Mouse (Mus musculus): Measurements from ENCODE around the gene Cacna1s.

Cacna1s gene

DNA sequence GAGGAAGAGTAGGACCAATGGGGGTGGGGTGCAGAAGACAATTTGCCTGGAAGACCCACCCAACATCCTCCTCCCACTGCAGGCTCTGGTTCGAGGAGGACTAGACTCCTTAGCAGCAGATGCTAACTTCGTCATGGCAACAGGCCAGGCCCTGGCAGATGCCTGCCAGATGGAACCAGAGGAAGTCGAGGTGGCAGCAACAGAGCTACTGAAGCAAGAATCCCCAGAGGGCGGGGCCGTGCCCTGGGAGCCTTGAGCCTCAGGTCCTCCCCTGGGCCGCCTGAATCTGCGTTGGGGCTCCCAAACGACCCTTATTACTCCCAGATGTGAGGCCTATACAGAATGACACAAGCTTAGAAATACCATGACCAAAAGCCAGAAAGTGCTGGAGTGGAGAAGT, 66.3 kb downstream of the Cacna1s start:
- DNase-seq (ENCODE audit: low read depth, low spot score) = no peak

DNA sequence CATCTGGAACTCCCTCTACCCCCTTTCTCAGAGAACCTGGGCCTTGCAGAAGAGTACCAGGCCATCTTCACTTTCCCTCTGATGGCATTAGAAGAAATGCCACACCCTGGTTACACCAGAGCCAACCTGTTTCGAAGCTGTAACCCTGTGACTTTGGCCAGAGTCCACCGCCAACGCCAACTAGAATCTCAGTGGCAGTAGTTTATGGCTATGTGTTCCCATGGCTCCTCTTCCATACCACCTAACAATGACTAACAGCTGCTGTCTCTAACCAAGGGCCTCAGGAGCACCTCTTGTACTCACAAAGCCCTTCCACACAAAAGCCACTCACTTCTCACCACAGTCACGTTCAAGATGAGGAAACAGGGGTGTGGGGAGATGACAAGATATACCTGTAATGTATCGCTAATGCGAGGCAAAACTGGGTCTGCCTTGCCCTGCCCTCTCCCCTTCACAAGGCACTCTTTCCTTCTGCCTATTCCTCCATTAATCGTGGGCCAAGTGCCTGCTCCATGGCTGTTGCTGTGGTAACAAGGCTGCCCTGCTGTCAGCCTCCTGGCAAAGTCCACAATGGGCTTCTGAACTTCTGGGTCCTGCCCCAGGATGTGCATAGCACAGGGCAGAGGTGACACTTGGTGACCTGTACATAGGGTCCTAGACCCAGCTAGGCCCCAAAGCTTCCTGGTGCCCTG, 67.2 kb downstream of the Cacna1s start:
- DNase-seq (ENCODE audit: low read depth, low spot score) = no peak

DNA sequence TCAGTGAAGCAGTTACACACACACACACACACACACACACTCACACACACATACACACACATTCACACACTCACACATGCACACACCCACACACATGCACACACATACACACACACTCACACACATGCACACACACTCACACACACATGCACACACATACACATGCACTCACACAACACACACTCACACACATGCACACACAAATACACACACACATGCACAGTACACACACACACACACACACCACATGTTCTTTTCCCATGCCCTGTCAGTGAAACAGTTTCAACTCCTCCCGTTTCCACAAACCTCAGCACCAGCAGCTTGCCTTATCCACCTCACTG, 67.7 kb downstream of the Cacna1s start:
- DNase-seq (ENCODE audit: low read depth, low spot score) = no peak

DNA sequence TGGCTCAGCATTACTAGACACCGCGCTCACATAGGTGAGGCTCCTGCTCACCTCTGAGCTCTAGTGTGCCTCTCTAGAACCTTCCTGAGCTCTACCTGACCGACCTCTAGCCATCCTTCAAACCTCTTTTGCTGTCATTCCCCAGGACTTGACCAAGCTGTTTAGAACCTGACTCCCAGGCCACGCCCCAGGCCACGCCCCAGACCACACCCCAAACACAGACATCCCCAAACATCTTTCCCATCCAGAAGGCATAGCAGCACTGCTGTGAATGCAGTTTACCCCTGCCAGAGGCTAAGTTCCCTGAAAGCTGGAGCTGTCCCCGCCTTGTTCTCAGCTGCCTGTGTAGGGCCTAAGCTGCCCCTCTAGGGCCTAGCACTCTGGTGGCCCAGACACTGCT, 68.2 kb downstream of the Cacna1s start:
- peak; percentile 39 for DNase-seq (ENCODE audit: low read depth, low spot score)

DNA sequence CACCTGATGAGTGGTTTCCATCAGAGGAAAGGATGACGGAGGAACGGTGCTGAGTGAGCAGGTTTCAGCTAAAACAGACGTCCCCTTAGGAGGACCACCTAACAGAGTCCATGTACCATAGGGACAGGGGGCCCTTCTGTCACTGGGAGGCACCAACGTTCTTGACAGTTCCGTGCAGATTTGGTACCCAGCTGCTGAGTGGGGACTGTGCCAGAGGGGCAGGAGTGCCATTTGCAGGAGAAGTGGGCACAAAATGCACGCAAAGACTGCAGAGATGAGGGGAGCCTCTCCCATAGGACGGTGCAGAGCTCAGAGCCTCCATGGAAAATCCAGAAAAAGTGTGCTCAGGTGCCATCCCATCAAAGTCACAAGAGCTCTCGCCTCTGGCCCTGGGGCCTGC, 69.5 kb downstream of the Cacna1s start:
- DNase-seq (ENCODE audit: low read depth, low spot score) = no peak

DNA sequence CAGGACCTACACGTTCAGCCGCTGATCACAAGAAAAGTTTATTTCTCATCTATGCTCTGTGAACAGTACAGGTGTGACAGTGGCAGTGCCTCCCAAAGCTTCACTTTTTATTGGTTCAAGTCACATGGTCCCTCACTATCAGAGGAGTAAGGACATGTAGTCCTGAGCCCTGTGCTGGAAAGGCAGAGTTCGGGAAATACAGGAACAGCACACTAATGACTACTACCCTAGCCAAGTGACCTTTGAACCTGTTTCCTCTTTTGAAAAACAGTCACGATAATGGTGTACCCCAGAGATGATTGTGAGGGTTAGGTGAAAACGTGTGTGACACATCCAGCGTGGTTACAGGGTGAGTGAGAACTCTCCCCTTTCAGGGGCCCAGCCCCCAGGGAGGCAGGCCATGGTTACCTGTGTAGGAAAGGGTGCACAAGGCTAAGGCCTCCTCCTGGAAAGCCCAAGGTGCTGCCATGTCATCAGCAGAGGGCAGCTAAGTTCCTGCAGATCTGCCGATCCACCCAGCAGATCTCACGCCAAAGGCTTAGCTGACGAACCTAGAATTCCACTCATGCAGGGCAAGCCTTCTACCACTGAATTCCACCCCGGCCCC, 73.7 kb downstream of the Cacna1s start:
- no peak for DNase-seq (ENCODE audit: low read depth, low spot score)

DNA sequence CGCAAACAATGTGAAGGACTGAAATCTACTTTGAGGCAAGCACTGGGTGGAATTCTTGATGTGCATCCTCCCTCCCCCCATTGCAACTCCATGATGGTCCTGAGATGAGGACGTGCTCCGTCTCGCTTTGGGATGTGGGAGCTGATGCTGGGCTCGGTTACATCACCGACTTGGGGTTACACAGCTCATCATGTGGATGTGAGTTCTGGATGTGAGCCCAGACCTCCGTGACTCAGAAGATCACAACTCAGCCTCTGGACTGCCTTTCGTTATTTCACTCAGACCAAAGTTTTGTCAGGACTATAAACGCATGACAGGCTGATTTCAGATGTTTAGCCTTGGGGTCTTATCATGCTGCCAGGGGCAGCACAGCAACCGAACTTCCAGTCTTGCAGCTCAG, 74.3 kb downstream of the Cacna1s start:
- DNase-seq (ENCODE audit: low read depth, low spot score) = no peak

DNA sequence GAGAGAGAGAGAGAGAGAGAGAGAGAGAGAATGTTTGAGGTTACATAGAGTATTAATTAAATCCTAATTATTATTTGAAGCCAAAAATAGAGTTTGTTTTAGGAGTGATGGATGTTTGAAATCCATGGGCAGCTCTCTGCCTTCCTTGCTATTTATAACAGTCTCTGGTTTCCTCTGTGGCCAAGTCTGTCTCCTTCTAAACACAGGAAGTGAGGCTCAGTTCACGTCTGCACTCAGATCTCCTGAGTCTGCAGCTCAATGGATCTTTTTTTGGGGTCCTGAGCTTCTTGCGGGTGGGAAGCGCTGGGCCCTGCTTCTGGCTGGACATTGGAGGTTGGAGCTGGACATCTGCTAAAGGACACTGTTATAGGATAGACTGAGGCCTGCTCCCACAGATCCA, 75.3 kb downstream of the Cacna1s start:
- DNase-seq (ENCODE audit: low read depth, low spot score) = no peak

DNA sequence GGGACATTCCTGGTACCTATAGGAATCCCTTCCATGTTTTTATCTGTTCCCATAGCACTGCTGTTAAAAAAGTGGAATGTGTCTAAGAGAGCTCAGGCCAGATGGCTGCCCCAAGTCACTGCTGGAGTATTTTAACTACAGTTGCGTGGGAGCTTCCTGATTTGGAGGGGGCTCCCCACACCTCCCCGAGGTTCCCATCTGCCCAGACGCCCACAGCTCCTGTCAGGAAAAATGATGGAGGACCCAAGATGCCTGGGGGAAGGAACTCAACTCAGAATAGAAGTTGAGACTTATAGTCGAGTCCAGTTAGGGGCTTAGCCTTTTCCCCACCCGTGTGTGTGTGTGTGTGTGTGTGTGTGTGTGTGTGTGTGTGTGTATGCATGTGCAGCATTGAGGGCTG, 75.9 kb downstream of the Cacna1s start:
- DNase-seq (ENCODE audit: low read depth, low spot score) = no peak

DNA sequence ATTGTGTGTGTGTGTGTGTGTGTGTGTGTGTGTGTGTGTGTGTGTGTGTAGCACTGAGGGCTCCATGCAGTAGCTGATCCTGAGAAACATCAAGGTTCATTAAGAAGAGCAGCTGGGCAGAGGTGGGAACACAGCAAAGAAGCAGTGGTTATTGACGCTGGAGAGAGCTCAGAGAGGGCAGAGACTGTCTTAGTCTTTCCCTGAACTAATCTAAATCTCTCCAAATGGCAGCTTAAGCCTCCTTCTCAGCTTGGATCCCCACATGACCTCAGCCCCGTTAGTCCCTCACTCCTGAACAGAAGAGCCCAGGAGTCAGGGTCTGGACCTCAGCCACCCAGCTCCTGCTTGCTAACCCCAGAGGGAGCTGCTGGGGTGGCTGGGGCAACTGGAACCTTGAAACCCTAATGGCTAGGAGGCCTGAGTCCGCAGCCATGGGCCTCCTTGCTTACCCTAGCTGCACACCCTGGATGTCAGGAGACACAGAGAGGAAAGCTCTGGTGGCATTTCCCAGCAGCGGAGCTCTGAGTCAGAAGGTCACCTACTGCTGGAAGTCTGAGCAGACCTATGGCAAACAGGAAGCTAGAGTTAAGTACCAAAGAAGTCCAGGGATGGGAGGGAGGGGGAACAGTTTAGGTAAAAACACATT, 76.5 kb downstream of the Cacna1s start:
- DNase-seq (ENCODE audit: low read depth, low spot score) = no peak

DNA sequence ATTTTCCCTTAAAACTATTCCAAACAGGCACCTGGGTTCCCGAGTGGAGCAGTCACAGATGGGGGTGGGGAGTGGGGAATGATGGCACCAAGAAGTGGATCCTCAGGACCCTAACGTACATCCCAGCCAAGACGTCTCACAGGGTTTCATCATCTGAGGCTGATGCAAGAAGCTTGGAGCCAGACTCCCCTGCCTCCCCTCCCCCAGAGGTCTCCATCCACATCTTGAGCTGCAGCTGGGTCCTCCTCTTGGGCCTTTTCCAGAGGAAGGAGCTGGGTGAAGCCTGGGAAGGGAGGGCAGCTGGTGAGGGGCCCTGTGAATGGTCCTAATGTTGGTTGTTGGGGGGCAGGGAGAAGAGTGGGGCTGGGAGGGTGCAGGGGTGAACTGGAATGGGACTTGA, 77.6 kb downstream of the Cacna1s start:
- no peak for DNase-seq (ENCODE audit: low read depth, low spot score)

DNA sequence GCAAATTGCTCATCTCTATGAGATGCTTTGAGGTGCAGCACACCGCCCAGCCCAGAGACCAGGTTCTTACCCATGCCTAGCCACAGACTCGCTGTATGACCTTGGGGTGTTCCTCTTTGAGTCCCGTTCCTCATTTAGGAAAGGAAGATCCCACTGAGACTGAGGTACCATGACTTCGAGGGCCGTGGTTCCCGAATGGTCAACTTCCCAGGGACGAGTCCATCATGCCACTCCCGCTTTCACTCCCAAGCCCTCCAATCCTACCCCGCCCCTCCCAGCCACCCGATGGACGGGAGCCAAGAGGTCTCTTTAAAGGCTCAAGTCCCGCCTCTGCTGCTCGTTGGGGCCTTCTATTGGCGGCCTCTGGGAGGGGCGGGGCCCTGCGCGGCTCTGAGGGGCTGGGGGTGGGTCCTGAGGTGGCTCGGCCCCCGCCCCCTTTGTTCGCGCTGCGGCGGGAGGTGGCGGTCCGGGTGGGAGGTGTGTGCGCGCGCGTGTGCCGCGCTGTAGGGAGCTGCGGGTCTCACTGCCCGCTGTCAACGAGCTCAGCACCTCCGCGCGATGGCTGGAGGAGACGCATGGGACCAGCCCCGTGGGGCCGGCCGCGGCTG, 78.5 kb downstream of the Cacna1s start, which contains the start of gene Kif21b:
Gene Kif21b, plus strand, starts transcription at position 439 of the 608 bp plus-strand sequence.
- no peak for DNase-seq (ENCODE audit: low read depth, low spot score)

DNA sequence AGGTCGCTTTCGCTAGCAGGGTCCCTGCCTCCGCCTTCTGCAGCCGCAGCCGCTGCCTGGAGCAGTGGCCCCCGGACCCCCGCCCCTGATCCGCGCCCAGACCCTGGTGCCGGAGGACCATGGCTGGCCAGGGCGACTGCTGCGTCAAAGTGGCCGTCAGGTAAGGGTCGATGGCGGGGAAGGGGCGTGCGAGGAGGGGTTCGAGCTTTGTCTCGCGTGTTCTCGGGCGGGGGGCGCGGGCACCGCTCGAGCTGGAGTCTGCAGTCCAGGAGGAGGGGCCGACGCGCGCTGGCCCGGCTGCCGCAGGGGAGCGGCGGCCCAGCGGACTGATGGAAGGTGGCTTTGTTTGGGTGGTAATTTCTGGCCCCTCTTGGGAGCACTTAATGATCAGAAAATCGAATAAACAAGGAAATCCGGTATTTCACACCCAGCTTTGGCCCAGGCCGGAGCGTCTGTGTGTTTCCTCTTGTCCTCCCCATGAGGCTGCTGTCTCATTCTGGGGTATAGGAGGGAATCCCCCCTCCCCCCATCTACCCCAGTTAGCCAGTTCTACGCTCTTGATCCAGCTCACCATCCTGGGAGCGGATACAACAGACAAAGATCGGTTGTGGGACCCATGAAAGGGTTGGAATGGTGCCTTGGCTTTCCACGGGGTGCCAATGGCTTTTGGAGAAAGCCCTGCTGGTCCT, 79.2 kb downstream of the Cacna1s start:
- no peak for DNase-seq (ENCODE audit: low read depth, low spot score)

DNA sequence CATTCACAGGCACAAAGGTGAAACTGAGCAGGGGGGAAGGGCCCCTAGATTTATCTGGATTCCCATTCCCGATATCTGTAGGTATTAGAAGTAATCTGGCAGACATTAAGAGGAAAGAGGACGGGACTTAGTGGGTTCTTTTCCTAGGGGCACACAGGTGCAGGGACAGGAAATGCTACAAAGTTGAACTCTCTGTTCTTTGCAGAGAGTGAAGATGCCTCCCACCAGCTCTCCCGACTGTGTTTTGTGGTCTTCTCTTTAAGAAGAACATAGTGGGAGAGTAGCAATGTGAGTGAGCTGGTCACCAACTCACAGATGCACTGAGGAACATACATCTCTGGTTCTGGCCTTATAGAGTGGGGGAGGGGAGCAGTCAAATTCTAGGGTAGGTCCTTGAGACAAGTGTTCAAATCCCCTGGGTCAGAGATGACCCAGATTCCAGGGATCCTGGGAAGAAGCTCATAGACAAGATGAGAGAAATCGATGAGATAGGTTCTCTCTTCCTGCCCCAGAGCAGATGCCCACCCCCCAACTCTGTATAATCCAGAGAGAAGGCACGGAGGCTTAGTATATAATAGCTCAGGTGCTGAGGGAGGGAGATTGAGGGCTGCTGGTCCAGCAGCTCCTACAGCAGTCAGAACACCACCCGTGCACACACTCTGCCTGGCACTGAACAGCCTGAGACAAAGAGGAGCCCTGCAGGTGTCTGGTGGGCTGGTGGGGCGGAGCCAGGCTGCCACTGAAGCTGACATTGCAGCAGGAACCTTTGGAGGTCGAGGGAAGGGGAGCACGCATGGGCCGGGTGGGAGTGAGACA, 80.0 kb downstream of the Cacna1s start:
- DNase-seq (ENCODE audit: low read depth, low spot score) = no peak

DNA sequence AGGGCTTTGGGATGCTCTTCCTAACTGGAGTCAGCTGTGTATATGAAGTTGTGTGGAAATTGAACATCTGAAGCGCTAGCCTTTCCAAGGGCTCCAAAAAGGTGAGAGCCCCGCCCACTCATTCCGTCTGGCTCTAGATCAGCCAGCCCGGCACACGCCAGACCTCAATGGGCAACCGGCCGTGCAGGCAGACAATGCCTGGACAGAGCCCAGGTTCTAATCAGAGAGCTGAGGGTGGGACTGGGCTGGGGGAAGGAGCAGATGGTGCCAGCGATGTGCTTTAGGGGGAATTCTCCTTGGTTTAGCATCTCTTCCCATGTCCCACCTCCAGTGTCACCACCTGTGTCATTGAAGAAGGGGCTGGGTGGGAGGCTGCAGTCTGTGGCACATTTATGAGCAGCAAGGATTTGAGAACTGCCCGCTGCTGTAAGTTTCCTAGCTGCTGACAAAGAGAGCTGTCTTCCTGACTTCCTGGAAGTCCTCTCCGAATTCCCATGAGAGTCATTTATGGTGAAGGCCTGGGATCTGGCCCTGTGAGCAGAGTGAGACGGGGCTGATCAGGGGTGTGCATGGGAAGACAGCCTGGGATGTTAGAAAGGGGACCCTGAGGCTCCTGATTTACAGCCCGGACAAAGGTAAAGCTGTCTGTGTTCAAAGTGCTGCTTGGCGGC, 81.2 kb downstream of the Cacna1s start:
- DNase-seq (ENCODE audit: low read depth, low spot score) = no peak

DNA sequence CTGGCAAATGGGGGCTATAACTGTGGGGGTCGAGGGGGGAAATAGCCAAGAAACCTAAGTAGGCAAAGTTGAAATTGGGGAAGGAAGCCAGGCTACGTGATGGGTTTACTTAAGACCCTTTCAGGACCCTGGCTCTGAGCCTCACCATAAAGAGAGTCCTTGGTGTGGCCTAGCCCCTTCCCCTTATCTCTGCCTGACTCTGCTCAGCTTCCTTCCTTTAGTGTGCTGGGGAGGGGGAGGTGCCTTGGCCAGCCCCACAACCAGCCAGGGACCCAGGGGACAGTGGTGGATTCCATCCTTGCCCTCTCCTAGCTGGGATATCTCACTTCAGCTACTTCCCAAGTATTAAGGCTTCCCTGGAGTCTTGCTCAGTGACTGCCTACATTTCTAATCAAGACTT, 82.0 kb downstream of the Cacna1s start:
- no peak for DNase-seq (ENCODE audit: low read depth, low spot score)

DNA sequence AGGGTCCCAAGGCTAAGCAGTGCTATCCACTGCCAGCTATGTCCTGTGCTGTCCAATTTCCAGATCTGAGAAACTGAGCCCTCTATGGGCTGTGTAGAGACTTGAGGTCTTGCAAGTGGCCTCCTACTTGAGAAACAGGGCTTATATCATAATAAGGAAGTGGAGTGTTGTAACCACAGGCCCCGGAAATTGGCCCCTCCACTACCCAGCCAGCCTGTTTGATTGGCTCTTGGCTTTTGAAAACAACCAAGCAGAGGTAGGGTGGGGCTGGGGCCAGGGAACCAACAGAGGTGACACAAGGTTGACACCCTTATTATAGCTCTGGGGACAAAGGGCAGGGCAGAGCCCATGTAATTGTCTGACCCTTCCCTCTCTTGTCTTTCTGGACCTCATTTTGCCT, 82.5 kb downstream of the Cacna1s start:
- DNase-seq (ENCODE audit: low read depth, low spot score) = no peak

DNA sequence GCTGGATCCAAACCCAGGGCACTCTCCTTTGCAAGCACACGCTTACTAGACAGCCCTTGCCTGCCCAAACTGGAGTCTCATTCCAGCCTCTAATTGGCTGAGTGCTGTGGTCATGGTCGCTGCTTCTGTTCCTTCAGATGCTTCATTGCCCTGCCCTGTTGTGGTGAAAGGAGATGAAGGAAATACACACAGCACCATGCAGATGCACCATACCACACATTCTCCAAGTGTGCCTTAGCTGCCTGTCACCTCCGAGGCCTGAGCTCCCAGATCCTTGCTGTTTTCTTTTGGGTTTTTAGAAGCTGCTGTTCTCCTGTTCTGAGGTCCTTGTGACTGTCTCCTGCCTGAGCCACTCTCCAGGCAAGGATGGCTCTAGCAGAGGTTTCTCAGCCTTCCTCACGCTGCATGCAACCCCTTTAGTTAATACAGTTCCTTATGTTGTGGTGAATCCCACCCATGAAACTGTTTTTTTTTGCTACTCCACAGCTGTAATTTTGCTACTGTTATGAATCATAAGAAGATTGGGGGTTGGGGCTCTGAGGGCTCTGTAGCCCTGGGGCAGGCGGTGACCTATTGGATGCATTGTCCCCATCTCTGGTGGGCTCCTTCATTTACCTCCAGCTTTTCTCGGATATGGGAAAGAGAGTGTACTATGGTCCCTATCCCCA, 83.4 kb downstream of the Cacna1s start:
- no peak for DNase-seq (ENCODE audit: low read depth, low spot score)

DNA sequence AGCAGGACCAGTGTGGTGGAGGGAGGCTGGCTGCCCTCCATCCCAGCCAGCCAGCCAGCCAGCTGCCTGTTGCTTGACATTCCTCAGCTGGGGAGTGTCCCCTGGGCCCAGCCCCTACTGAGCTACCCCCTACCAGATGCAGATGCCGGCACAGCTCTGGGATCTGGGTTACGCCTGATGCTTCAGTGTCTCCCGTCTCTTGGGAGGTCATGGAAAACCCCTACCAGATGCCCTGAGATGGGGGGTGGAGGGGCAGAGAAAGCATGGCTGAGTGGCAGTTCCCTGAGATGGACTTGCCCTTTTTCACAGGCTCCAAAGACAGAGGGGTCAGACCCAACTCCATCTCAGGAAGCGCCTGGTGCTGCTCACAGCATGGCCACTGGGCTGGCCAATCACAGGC, 84.0 kb downstream of the Cacna1s start:
- DNase-seq (ENCODE audit: low read depth, low spot score) = no peak

DNA sequence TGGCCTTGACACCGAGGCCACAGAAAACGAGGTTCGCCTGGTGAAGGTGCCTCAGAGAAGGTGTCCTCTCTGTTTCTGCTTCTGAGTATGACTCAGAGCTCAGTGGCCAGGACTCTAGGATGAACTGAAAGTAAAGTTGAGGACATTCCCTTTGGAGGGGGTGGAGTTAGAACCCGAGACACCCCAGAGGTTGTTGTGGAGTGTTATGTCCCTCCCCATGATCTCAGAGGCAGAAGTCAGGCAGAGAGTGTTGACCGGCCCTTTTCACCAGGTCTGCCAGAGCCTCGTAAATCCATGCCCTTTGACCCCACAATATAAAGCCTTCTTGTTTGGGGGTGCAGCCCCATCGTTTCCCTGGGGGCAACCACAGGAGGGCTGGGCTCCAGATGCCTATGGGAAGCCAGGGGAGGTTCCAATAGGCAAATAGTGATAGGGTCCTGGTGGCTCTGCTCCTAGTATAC, 84.6 kb downstream of the Cacna1s start:
- no peak for DNase-seq (ENCODE audit: low read depth, low spot score)
